Mouse (Mus musculus) intestine, embryonic 14.5 days (tissue): ENCODE data around the gene Igsf6. TPM values are rescaled to one million over a fixed set of nuclear protein-coding genes. Genes with fewer than 3 reads are reported as not detected.

Experiments used
- ATAC-seq: fragments of 200-750 bp; cut with Nextera tagmentation; replicated peaks from 2 replicates; pipeline ENCODE4 v1.8.0; 2017; ENCODE audit warnings: low read depth, moderate number of reproducible peaks, moderate TSS enrichment, moderate library complexity; ENCODE audit not compliant: low FRiP score, low TSS enrichment
- DNase-seq: peaks from one replicate; pipeline ENCODE4 v3.0.0-alpha.2; 2018; ENCODE audit warnings: low spot score
- H3K27ac ChIP-seq: fragments of 300-500 bp; sonication (generic); 2 replicates; pipeline ENCODE4 v1.5.1; 2014; ENCODE audit warnings: low read depth, mild to moderate bottlenecking, control low read depth
- H3K27me3 ChIP-seq: fragments of 300-500 bp; sonication (generic); replicated peaks from 2 replicates; pipeline ENCODE4 v1.6.1; 2014; ENCODE audit warnings: low read length, control low read depth; ENCODE audit not compliant: control insufficient read depth, insufficient read depth
- H3K36me3 ChIP-seq: fragments of 300-500 bp; sonication (generic); 2 replicates; pipeline ENCODE4 v1.6.1; 2014; ENCODE audit warnings: low read length, control low read depth; ENCODE audit not compliant: control insufficient read depth, insufficient read depth
- H3K4me1 ChIP-seq: fragments of 300-500 bp; sonication (generic); replicated peaks from 2 replicates; pipeline ENCODE4 v1.6.1; 2014; ENCODE audit warnings: low read length, control low read depth, mixed read lengths; ENCODE audit not compliant: control insufficient read depth, insufficient read depth
- H3K4me2 ChIP-seq: fragments of 300-500 bp; sonication (generic); 2 replicates; pipeline ENCODE4 v1.6.1; 2014; ENCODE audit warnings: low read length
- H3K4me3 ChIP-seq: fragments of 300-500 bp; sonication (generic); 2 replicates; pipeline ENCODE4 v1.5.1; 2014; ENCODE audit warnings: low read depth, low read length, control low read depth, mixed read lengths
- H3K9ac ChIP-seq: fragments of 300-500 bp; sonication (generic); 2 replicates; pipeline ENCODE4 v1.6.1; 2014; ENCODE audit warnings: mild to moderate bottlenecking, low read length
- H3K9me3 ChIP-seq: fragments of 300-500 bp; sonication (generic); 2 replicates; pipeline ENCODE4 v1.6.1; 2016; ENCODE audit warnings: low read length, control low read depth; ENCODE audit not compliant: control insufficient read depth
- WGBS: fragments of 180-500 bp; shearing (Covaris S2); extraction: QIAGEN DNeasy Blood & Tissue Kit; methylation state at CpG from one replicate; pipeline ENCODE4 v1.1.7; 2014; 5-methylcytosine and 5-hydroxymethylcytosine counted together
- polyA plus RNA-seq: library from polyadenylated mRNA; unstranded; fragments of >200 nt; fragmentation: Nextera tagmentation; extraction: Ambion mirVana; gene quantifications from 2 replicates; pipeline ENCODE4 v1.2.1, GENCODE M21; 2014

Gene Igsf6
- 2.8 and 3.5 TPM in 2 replicates for polyA plus RNA-seq

DNA sequence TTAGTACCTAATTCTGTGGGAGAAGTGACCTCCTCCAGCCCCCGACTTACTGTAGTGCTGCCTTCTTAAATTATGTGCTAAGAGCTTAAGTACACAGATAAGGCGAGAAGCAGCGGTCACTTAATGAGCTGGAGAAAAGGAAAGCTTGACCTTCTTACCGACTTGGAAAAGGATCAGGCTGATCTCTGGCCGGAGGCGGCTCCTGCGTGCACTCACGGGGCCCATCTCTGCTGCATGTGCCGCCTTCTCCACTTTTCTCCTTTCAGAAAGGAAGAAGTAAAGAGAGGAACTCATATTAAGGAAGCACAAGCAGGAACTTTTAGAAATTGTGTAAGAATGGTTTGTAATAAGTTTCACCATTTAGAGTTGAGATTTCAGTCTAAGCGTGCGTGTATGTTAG, at the start of gene Igsf6:
TSS of gene Igsf6 (minus strand) at position 292 of the 400 bp plus-strand sequence.
- H3K4me3 ChIP-seq = no peak within 1 kb of the TSS
- H3K4me2 ChIP-seq = no peak within 1 kb of the TSS
- H3K9me3 ChIP-seq = no peaks in the 10 kb centered on the region
- 55% methylated on average over 11 of the region's 11 CpGs for WGBS
- DNase-seq (no peak), ATAC-seq (no peak)
- H3K27me3 ChIP-seq = no peaks in the 10 kb centered on the region
- H3K9ac ChIP-seq = no peak within 1 kb of the TSS
- no peak within 1 kb of the TSS for H3K27ac ChIP-seq
- H3K4me1 ChIP-seq = no peaks in the 10 kb centered on the region
- peaks cover 71% of the 10 kb centered on the region for H3K36me3 ChIP-seq

- H3K9ac ChIP-seq = no peak overlapping the region
- no peak overlapping the region for H3K27ac ChIP-seq
- DNase-seq = peak; percentile 96
- WGBS = 10% methylated on average over 10 of the region's 10 CpGs
- H3K27me3 ChIP-seq = no peaks in the 10 kb centered on the region
- no peaks in the 10 kb centered on the region for H3K4me1 ChIP-seq
- H3K36me3 ChIP-seq = no peaks in the 10 kb centered on the region
- H3K9me3 ChIP-seq = no peaks in the 10 kb centered on the region
- H3K4me2 ChIP-seq = no peak overlapping the region
- 0 out of 2 replicates have a peak, but pooled peaks have one; percentile 71 for ATAC-seq
- H3K4me3 ChIP-seq = no peak overlapping the region
Measured at GRCm38 (mm10) chr7:121120143-121120818, 45.9 kb upstream of the Igsf6 start.

- no peaks in the 10 kb centered on the region for H3K36me3 ChIP-seq
- 64% methylated on average over 3 of the region's 3 CpGs for WGBS
- peaks cover 7% of the 10 kb centered on the region; the same call in 1 of the 2 replicates for H3K4me1 ChIP-seq
- H3K4me2 ChIP-seq = no peak overlapping the region
- H3K4me3 ChIP-seq = no peak overlapping the region
- ATAC-seq (no peak), DNase-seq (no peak)
- H3K9me3 ChIP-seq = no peaks in the 10 kb centered on the region
- no peaks in the 10 kb centered on the region for H3K27me3 ChIP-seq
- no peak overlapping the region for H3K9ac ChIP-seq
- no peak overlapping the region for H3K27ac ChIP-seq
Measured at GRCm38 (mm10) chr7:121111762-121112161, 37.4 kb upstream of the Igsf6 start.

- H3K9ac ChIP-seq = no peak overlapping the region
- H3K27me3 ChIP-seq = no peaks in the 10 kb centered on the region
- DNase-seq = no peak
- 30% methylated on average over 3 of the region's 3 CpGs for WGBS
- H3K27ac ChIP-seq = no peak overlapping the region
- no peaks in the 10 kb centered on the region for H3K9me3 ChIP-seq
- H3K4me2 ChIP-seq = no peak overlapping the region
- peaks cover 7% of the 10 kb centered on the region; the same call in 1 of the 2 replicates for H3K4me1 ChIP-seq
- no peak overlapping the region for H3K4me3 ChIP-seq
- H3K36me3 ChIP-seq = no peaks in the 10 kb centered on the region
- ATAC-seq = no peak
Measured at GRCm38 (mm10) chr7:121111321-121111720, 36.9 kb upstream of the Igsf6 start.

- Histone ChIP-seq H3K27ac (no peak overlapping the region), H3K4me2 (no peak overlapping the region), H3K4me3 (no peak overlapping the region), H3K4me1 (peaks cover 7% of the 10 kb centered on the region; the same call in 1 of the 2 replicates), H3K36me3 (no peaks in the 10 kb centered on the region), H3K27me3 (no peaks in the 10 kb centered on the region), H3K9me3 (no peaks in the 10 kb centered on the region), H3K9ac (no peak overlapping the region)
- DNase-seq (no peak), ATAC-seq (no peak)
- WGBS = 41% methylated on average over 3 of the region's 3 CpGs
Measured at GRCm38 (mm10) chr7:121107851-121108250, 33.5 kb upstream of the Igsf6 start.

GRCm38 (mm10) chr7:121098614-121099389, 24.4 kb upstream of the Igsf6 start:
- Histone ChIP-seq H3K36me3 (no peaks in the 10 kb centered on the region), H3K27me3 (no peaks in the 10 kb centered on the region), H3K4me2 (no peak overlapping the region), H3K9me3 (no peaks in the 10 kb centered on the region), H3K27ac (no peak overlapping the region), H3K4me1 (no peaks in the 10 kb centered on the region), H3K4me3 (no peak overlapping the region), H3K9ac (no peak overlapping the region)
- DNase-seq (no peak), ATAC-seq (no peak)
- 60% methylated on average over 10 of the region's 10 CpGs for WGBS

DNA sequence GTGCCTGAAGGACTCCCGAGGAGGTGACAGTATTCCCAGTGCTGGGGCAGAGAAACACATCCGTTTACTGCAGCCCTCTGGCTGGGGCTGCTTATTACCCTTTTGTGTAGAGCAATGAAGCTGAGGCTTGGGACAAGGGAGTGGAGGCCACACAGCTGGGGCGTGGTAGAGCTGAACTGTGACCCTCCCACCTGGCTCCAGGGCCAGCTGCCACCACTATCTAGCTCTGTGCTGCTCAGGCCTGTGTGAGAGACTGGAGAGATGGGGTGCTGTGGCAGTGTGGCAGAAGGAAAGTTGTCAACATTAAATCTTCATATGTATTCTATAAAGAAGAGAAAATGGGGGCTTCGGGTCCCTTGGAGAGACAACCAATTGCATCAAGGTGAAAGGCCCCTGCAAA, 18.7 kb upstream of the Igsf6 start:
- Histone ChIP-seq H3K4me1 (no peaks in the 10 kb centered on the region), H3K27ac (no peak overlapping the region), H3K36me3 (no peaks in the 10 kb centered on the region), H3K27me3 (no peaks in the 10 kb centered on the region), H3K9ac (no peak overlapping the region), H3K4me3 (no peak overlapping the region), H3K4me2 (no peak overlapping the region), H3K9me3 (no peaks in the 10 kb centered on the region)
- no peak for DNase-seq
- WGBS = 70% methylated on average over 4 of the region's 4 CpGs
- ATAC-seq = no peak; the same call in 1 of the 2 replicates

DNA sequence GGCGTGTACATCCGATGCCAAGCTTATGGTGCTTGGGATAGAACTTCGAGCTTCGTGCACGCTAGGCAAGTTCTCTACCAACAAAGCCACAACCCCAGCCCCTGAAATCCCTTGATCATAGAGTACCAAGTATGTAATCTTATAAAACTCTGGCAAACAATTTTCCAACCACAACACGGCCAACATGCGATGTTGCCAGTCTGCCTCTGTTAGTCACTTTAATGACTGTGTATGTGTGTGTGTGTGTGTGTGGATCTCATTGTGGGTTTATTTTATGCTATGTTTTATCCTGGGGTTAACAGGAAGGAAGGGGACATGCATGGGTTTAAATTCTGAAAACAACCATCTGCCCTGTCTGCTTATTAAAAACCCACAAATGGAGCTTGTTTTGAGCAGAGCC, 16.4 kb upstream of the Igsf6 start:
- Histone ChIP-seq H3K27ac (no peak overlapping the region), H3K4me3 (no peak overlapping the region), H3K4me1 (no peaks in the 10 kb centered on the region), H3K9ac (no peak overlapping the region), H3K27me3 (no peaks in the 10 kb centered on the region), H3K9me3 (no peaks in the 10 kb centered on the region), H3K4me2 (no peak overlapping the region), H3K36me3 (no peaks in the 10 kb centered on the region)
- WGBS = 84% methylated on average over 7 of the region's 7 CpGs
- DNase-seq (no peak), ATAC-seq (no peak)
